Mouse (Mus musculus): ENCODE measurements around the gene Bglap3. TPM values are rescaled to one million over a fixed set of nuclear protein-coding genes. Genes with fewer than 3 reads are reported as not detected.
"Not testable (repeated sequence)": the region's sequence is repeated elsewhere in the genome, so short reads cannot be mapped to it uniquely, and the experiment has no call there.

Bglap3 gene
- polyA plus RNA-seq (2015; fragmentation: Nextera tagmentation; extraction: Ambion mirVana) = not detected in 2 replicates

- not testable (repeated sequence) for H3K36me3 ChIP-seq; H3K9ac ChIP-seq (replicated peaks); H3K4me3 ChIP-seq (replicated peaks); H3K27ac ChIP-seq; H3K4me1 ChIP-seq (replicated peaks); ATAC-seq; H3K27me3 ChIP-seq; H3K4me2 ChIP-seq (replicated peaks)
- peaks cover 11% of the 10 kb centered on the region for H3K9me3 ChIP-seq
- 93% methylated on average over 9 of the region's 9 CpGs for WGBS
Measured at GRCm38 (mm10) chr3:88372643-88373042, at the start of gene Bglap3. Gene Bglap3, minus strand, starts transcription at chr3:88372743.

- Histone ChIP-seq H3K4me3 (replicated peaks) (no peak overlapping the region), H3K9ac (replicated peaks) (peak overlapping the region; percentile 33; the same call in 1 of the 2 replicates), H3K4me2 (replicated peaks) (no peak overlapping the region), H3K36me3 (peaks cover 44% of the 10 kb centered on the region), H3K27ac (no peak overlapping the region), H3K4me1 (replicated peaks) (peaks cover 29% of the 10 kb centered on the region), H3K9me3 (no peaks in the 10 kb centered on the region), H3K27me3 (no peaks in the 10 kb centered on the region)
- WGBS = 34% methylated on average over 9 of the region's 9 CpGs
- no peak for ATAC-seq
Measured at GRCm38 (mm10) chr3:88422020-88422720, 49.6 kb upstream of the Bglap3 start.

- Histone ChIP-seq H3K27me3 (no peaks in the 10 kb centered on the region), H3K9me3 (no peaks in the 10 kb centered on the region), H3K36me3 (peaks cover 58% of the 10 kb centered on the region), H3K9ac (replicated peaks) (no peak overlapping the region), H3K4me1 (replicated peaks) (peaks cover 29% of the 10 kb centered on the region), H3K27ac (no peak overlapping the region), H3K4me2 (replicated peaks) (no peak overlapping the region), H3K4me3 (replicated peaks) (no peak overlapping the region)
- ATAC-seq = no peak
- WGBS = 95% methylated on average over 19 of the region's 19 CpGs
Measured at GRCm38 (mm10) chr3:88420771-88421170, 48.2 kb upstream of the Bglap3 start.

- H3K9ac ChIP-seq (replicated peaks) = no peak overlapping the region; the same call in 1 of the 2 replicates
- H3K4me2 ChIP-seq (replicated peaks) = no peak overlapping the region
- no peak overlapping the region for H3K4me3 ChIP-seq (replicated peaks)
- H3K4me1 ChIP-seq (replicated peaks) = peaks cover 13% of the 10 kb centered on the region
- peaks cover 83% of the 10 kb centered on the region for H3K36me3 ChIP-seq
- H3K9me3 ChIP-seq = no peaks in the 10 kb centered on the region
- H3K27ac ChIP-seq = no peak overlapping the region
- no peak for ATAC-seq
- WGBS = 87% methylated on average over 6 of the region's 6 CpGs
- no peaks in the 10 kb centered on the region for H3K27me3 ChIP-seq
Measured at GRCm38 (mm10) chr3:88418016-88418415, 45.5 kb upstream of the Bglap3 start.

- ATAC-seq = no peak
- no peak overlapping the region for H3K27ac ChIP-seq
- H3K9me3 ChIP-seq = no peaks in the 10 kb centered on the region
- WGBS = 89% methylated on average over 4 of the region's 4 CpGs
- no peak overlapping the region for H3K4me2 ChIP-seq (replicated peaks)
- H3K36me3 ChIP-seq = peaks cover 93% of the 10 kb centered on the region
- H3K27me3 ChIP-seq = no peaks in the 10 kb centered on the region
- peaks cover 3% of the 10 kb centered on the region for H3K4me1 ChIP-seq (replicated peaks)
- H3K9ac ChIP-seq (replicated peaks) = no peak overlapping the region
- H3K4me3 ChIP-seq (replicated peaks) = no peak overlapping the region
Measured at GRCm38 (mm10) chr3:88415668-88416067, 43.1 kb upstream of the Bglap3 start.

GRCm38 (mm10) chr3:88412636-88413035 lies 40.1 kb upstream of the Bglap3 start:
- Histone ChIP-seq H3K4me2 (replicated peaks) (no peak overlapping the region), H3K27ac (no peak overlapping the region), H3K27me3 (no peaks in the 10 kb centered on the region), H3K4me1 (replicated peaks) (peaks cover 24% of the 10 kb centered on the region), H3K36me3 (peaks cover 62% of the 10 kb centered on the region), H3K9me3 (no peaks in the 10 kb centered on the region), H3K9ac (replicated peaks) (no peak overlapping the region), H3K4me3 (replicated peaks) (no peak overlapping the region)
- WGBS = 92% methylated on average over 11 of the region's 11 CpGs
- no peak for ATAC-seq

GRCm38 (mm10) chr3:88411681-88412080 lies 39.1 kb upstream of the Bglap3 start:
- ATAC-seq = no peak
- Histone ChIP-seq H3K4me1 (replicated peaks) (peaks cover 26% of the 10 kb centered on the region), H3K4me3 (replicated peaks) (no peak overlapping the region), H3K27ac (no peak overlapping the region), H3K9me3 (no peaks in the 10 kb centered on the region), H3K27me3 (no peaks in the 10 kb centered on the region), H3K4me2 (replicated peaks) (no peak overlapping the region), H3K9ac (replicated peaks) (no peak overlapping the region), H3K36me3 (peaks cover 53% of the 10 kb centered on the region)
- 89% methylated on average over 4 of the region's 4 CpGs for WGBS

- no peak; the same call in 1 of the 2 replicates for ATAC-seq
- H3K27ac ChIP-seq = peak overlapping the region; percentile 68
- 32% methylated on average over 7 of the region's 7 CpGs for WGBS
Measured at GRCm38 (mm10) chr3:88410645-88411031, 38.1 kb upstream of the Bglap3 start.

GRCm38 (mm10) chr3:88409741-88410644 lies 37.5 kb upstream of the Bglap3 start, which contains the start of gene Pmf1:
Gene Pmf1, minus strand, starts transcription at chr3:88410331.
- Histone ChIP-seq H3K4me1 (replicated peaks) (peaks cover 26% of the 10 kb centered on the region), H3K9me3 (no peaks in the 10 kb centered on the region), H3K27ac (peak within 1 kb of the TSS; percentile 88), H3K4me2 (replicated peaks) (peak within 1 kb of the TSS; percentile 75), H3K9ac (replicated peaks) (peak within 1 kb of the TSS; percentile 83), H3K4me3 (replicated peaks) (peak within 1 kb of the TSS; percentile 71), H3K27me3 (no peaks in the 10 kb centered on the region), H3K36me3 (peaks cover 36% of the 10 kb centered on the region)
- under 1% methylated on average over 54 of the region's 54 CpGs for WGBS
- peak; percentile 92 for ATAC-seq

More at GRCm38 (mm10) chr3:88410645-88411031, 38.1 kb upstream of the Bglap3 start:
- Histone ChIP-seq H3K27me3 (no peaks in the 10 kb centered on the region), H3K9ac (replicated peaks) (peak overlapping the region; percentile 83; the same call in 1 of the 2 replicates), H3K4me1 (replicated peaks) (peaks cover 26% of the 10 kb centered on the region), H3K4me3 (replicated peaks) (peak overlapping the region; percentile 71), H3K4me2 (replicated peaks) (peak overlapping the region; percentile 75), H3K36me3 (peaks cover 42% of the 10 kb centered on the region), H3K9me3 (no peaks in the 10 kb centered on the region)

- WGBS = 58% methylated on average over 5 of the region's 5 CpGs
- peak overlapping the region; percentile 83; the same call in 1 of the 2 replicates for H3K9ac ChIP-seq (replicated peaks)
- H3K4me3 ChIP-seq (replicated peaks) = peak overlapping the region; percentile 71
- peaks cover 26% of the 10 kb centered on the region for H3K4me1 ChIP-seq (replicated peaks)
- H3K27ac ChIP-seq = no peak overlapping the region
- H3K27me3 ChIP-seq = no peaks in the 10 kb centered on the region
- no peak for ATAC-seq
- no peaks in the 10 kb centered on the region for H3K9me3 ChIP-seq
- H3K36me3 ChIP-seq = peaks cover 26% of the 10 kb centered on the region
- peak overlapping the region; percentile 75 for H3K4me2 ChIP-seq (replicated peaks)
Measured at GRCm38 (mm10) chr3:88408953-88409352, 36.4 kb upstream of the Bglap3 start.

- H3K4me1 ChIP-seq (replicated peaks) = peaks cover 26% of the 10 kb centered on the region
- no peak overlapping the region for H3K9ac ChIP-seq (replicated peaks)
- H3K27me3 ChIP-seq = no peaks in the 10 kb centered on the region
- no peak overlapping the region for H3K27ac ChIP-seq
- no peak overlapping the region for H3K4me3 ChIP-seq (replicated peaks)
- 59% methylated on average over 7 of the region's 7 CpGs for WGBS
- H3K36me3 ChIP-seq = peaks cover 14% of the 10 kb centered on the region
- no peak for ATAC-seq
- no peak overlapping the region for H3K4me2 ChIP-seq (replicated peaks)
- H3K9me3 ChIP-seq = no peaks in the 10 kb centered on the region
Measured at GRCm38 (mm10) chr3:88407529-88407928, 35.0 kb upstream of the Bglap3 start.

GRCm38 (mm10) chr3:88407090-88407489 lies 34.5 kb upstream of the Bglap3 start:
- H3K4me1 ChIP-seq (replicated peaks) = peaks cover 26% of the 10 kb centered on the region
- H3K9ac ChIP-seq (replicated peaks) = no peak overlapping the region
- H3K4me3 ChIP-seq (replicated peaks) = no peak overlapping the region
- H3K27ac ChIP-seq = no peak overlapping the region
- peak; percentile 26; the same call in 1 of the 2 replicates for ATAC-seq
- no peaks in the 10 kb centered on the region for H3K27me3 ChIP-seq
- no peak overlapping the region for H3K4me2 ChIP-seq (replicated peaks)
- peaks cover 10% of the 10 kb centered on the region for H3K36me3 ChIP-seq
- no peaks in the 10 kb centered on the region for H3K9me3 ChIP-seq
- 0% methylated on average over 2 of the region's 2 CpGs for WGBS

Data from midbrain, embryonic 13.5 days (tissue).